Mouse (Mus musculus) bone marrow, adult 2 months (tissue): ENCODE measurements around the gene Tmcc1.

Experiments used
- CTCF ChIP-seq: fragments of 200-500 bp; IDR thresholded peaks from 2 replicates; pipeline ENCODE4 v1.5.1; 2011; ENCODE audit warnings: low read length, control low read depth; ENCODE audit not compliant: control insufficient read depth, insufficient read depth
- POLR2A ChIP-seq: fragments of 200-500 bp; IDR thresholded peaks from 2 replicates; pipeline ENCODE4 v1.6.1; 2011; ENCODE audit warnings: low read depth, mild to moderate bottlenecking, control low read depth, low read length, borderline replicate concordance; ENCODE audit not compliant: control insufficient read depth

GRCm38 (mm10) chr6:116073610-116074009 lies 119.7 kb downstream of the Tmcc1 start:
- TF ChIP-seq CTCF (no peak), POLR2A (no peak)
